Mouse (Mus musculus) right cerebral cortex, postnatal 4 days (tissue): ENCODE results near the gene Plb1.

Experiments used
- DNase-seq: peaks from one replicate; pipeline ENCODE4 v3.0.0-alpha.2; 2022

Gene Plb1

GRCm38 (mm10) chr5:32400926-32401325 is 168.4 kb downstream of the Plb1 start:
- no peak for DNase-seq

- DNase-seq: no peak
Observed at GRCm38 (mm10) chr5:32403082-32403953, 170.8 kb downstream of the Plb1 start.

- no peak for DNase-seq
Observed at GRCm38 (mm10) chr5:32405199-32405855, 172.8 kb downstream of the Plb1 start.

DNA sequence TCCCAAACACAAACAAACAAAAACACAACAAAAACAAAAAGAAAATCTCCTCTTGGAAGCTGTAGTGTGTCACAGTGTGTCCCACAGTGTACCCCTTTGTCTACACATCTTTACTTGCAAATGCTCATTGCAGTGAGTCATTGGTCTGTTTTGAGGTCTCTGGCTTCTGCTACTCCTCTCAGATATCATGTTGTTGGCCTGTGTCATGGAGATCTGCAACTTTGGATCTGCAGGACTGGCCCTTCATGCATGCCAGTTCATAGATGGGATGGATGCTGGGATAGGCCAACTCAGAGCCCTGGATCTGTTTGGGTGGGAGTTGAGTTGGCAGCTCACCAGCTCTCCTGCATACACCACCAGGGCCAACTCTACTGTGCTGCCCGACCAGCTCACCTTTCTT is 176.3 kb downstream of the Plb1 start:
- no peak for DNase-seq

DNA sequence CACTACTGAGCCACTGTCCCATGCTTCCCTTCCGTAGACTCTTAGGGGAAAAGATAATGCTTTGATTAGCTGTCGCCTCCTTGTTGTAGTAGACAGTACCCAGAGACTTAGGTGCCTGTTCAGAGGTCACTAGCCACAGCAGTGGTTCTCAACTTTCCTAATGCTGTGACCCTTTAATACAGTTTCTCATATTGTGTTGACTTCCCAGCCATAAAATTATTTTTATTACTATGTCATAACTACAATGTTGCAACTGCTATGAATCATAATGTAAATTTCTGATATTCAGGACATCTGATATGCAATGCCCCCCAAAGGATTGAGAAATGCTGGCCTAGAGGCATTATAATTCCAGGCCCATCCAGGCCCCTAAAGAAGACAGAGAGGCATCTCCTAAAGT is 177.2 kb downstream of the Plb1 start:
- DNase-seq: no peak

GRCm38 (mm10) chr5:32410954-32411688 is 178.6 kb downstream of the Plb1 start:
- no peak for DNase-seq

DNA sequence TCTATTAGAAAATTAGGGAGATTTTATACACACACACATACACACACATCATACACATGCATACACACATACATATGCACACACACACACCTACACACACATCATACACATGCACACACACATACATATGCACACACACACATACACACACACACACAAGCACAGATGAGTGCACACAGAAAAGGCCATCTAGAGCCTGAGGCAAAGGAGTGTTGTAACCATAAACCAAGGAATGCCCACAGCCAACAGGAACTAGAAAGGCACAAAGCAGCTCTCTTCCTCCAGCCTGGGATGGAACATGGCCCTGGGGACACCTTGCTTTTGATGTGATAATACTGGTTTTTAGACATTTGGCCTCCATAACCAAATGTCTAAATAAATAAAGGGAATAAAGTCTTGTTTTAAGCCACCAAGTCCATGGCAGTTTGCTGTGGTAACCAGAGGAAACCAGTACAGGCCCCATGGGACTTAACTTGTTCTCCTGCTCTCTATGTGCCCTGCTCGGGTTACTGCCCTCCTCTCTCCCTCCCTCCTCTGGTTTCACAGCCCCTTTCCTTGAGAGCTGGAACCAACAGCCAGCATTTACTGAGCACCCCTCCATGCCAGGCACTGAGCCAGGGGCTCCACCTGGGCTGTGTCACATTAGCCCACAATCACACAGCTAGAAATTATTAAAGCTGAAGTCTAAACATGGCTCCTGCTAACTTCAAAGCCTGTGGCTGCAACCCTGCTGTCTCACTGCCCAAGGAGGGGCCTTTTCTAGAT is 179.9 kb downstream of the Plb1 start:
- peak; percentile 10 for DNase-seq

DNA sequence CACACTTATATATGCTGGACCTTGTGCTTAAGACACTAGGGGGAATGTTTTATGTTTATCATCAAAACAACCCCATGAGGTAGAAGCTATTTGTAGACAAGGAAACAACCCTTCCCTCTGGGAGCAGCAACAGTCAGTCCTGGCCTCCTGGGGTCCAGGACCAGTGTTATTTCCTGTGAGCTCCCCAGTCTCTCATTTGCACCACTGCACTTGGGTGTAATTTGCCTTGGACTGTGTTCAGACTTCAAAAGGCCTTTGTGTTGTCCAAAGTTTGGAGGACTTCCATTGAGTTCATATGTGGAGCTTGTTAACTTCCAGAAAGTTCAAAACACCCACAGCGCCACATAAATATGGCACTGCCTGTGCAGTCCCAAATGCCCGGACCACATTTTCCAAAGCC is 180.6 kb downstream of the Plb1 start:
- DNase-seq: no peak

GRCm38 (mm10) chr5:32413569-32413968 is 181.1 kb downstream of the Plb1 start:
- no peak for DNase-seq

GRCm38 (mm10) chr5:32414461-32414985 is 182.0 kb downstream of the Plb1 start:
- no peak for DNase-seq

- no peak for DNase-seq
Observed at GRCm38 (mm10) chr5:32415554-32415953, 183.0 kb downstream of the Plb1 start.
